Mouse (Mus musculus): ENCODE data around the gene Tnni1.
A peak's percentile ranks its signal among the peaks of the same experiment; 100 is the strongest.

Tnni1 gene

DNA sequence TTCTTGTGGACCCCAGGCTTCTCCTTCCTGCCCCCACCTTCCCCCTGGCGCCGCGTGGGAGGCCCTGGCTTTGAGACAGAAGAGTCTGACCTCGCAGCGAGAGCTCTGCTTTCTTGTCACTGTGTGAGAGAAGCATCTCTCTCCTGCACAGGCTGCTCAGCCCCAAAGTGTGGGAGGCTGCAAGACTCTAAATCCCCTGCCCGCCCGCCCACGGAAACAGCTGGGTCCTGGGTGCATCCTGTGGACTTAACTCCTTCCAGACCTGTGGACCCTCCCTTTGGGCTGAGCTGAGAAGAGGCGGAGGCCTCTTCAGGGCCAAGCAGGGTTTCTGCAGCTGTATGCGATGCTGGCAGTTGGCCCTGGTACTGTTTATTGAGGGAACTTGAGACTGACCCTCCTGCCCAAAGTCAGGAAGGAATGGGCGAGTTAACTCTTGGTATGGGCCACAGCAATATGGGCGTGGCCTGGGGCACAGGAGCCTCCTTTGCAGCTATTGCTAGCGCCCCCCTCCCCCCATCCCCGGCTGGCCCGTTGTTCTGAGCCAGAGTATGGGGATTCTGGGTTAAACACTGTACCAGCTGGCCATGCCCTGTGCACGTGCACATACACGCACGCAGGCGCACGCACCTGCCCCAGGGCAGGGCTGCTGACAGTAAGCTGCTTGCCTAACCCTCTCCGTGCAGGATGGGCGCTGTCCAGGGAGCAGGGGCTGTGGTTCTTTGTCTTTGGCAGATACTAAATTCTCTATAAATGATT lies at the start of gene Tnni1:
Gene Tnni1 (plus strand): TSS at position 655 of the 756 bp plus-strand sequence.
- DNase-seq (ENCODE audit: low spot score in 2 of 2) = no peak

DNA sequence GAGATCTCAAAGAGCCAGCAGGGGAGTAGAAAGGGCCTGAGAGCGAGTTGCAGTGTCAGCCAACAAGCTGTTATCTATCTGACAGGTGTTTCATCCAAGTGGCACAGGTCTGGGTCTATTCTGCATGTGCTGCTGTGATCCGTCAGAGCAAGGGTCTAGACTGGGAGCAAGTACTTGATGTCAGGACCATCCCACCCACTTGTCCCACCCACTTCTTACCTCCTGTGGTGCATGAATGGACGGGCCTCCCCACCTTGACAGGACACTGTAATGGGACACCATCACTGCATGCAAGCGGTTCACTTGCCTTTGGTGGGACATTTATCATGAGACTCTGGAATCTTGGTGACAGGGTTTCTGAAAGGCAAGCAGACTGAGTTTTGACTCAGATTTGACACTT lies 49.4 kb upstream of the Tnni1 start:
- DNase-seq (ENCODE audit: low spot score in 2 of 2) = no peak

DNA sequence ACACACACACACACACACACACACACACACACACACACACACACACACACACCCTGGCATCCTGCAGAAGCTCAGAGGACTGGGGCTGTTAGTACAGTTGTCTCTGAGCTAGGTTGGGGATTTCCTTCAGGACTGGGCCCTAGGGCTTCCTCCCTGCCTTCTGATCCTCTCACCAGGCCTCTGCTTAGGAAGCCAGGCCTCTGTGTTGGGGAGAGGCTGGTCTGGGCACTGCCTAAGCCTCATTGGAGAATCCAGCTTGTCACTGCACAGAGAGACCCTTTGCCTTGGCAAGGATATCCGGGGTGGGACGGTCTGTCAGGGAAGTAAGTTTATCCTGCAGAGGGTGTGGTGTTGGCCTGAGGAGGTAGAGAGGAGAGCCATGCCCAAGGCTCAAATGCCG lies 48.9 kb upstream of the Tnni1 start:
- DNase-seq (ENCODE audit: low spot score in 2 of 2) = no peak

DNA sequence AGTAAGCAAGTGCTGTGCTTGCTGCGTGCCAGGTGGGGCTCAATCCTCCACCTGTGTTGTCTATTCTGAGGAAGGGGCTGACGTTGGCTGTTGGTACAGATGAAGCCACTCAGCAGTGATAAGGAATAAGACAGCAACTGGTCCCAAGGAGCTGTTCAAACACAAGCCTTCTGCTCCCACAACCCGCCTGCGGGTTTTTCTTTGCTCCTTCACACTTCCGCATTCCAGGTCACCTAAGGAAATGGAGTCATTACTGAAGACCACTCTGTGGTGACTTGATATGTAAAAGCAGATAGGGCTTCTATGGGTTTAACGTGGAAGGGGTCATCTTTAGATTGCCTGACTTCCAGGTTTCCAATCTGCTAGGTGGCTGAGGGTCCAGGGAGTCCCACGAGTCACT lies 47.8 kb upstream of the Tnni1 start:
- DNase-seq (ENCODE audit: low spot score in 2 of 2) = no peak

DNA sequence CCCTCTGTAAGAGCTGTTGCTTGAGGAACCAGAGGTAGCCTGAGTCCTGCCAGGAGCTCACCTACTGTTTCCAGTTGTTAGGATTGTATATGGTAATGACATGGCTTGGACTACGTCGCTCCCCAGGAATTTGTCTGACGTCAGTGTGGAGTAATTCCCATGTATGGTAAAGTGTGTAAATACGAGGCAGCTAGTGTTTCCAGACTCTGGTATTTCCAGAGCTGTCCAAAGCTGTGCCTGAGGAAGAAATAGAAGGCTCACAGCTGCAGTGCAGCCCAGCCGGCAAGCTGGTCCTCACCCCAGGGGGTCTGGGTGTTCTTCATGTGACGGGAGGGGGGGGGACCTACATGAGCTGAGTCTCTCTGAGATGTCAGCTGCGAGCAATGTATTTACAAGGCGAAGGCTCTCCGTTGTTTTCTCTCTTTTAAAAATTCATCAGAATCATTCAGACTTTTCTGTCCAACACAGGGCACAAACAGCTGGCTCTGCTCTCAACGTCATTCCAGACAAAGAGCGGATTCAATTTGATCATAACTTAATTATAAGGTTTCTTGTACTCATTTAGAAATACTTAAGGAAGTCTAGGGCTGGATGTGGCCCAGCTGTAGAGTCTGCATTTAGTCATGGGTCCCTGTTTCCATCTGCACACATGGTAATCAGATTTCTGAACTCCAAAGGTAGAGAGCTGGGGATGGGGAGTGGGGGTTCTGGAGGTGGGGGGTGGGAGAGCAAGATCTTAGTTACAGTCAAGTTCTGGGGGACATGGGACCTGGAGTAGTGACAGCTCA lies 47.1 kb upstream of the Tnni1 start:
- no peak for DNase-seq (ENCODE audit: low spot score in 2 of 2)

DNA sequence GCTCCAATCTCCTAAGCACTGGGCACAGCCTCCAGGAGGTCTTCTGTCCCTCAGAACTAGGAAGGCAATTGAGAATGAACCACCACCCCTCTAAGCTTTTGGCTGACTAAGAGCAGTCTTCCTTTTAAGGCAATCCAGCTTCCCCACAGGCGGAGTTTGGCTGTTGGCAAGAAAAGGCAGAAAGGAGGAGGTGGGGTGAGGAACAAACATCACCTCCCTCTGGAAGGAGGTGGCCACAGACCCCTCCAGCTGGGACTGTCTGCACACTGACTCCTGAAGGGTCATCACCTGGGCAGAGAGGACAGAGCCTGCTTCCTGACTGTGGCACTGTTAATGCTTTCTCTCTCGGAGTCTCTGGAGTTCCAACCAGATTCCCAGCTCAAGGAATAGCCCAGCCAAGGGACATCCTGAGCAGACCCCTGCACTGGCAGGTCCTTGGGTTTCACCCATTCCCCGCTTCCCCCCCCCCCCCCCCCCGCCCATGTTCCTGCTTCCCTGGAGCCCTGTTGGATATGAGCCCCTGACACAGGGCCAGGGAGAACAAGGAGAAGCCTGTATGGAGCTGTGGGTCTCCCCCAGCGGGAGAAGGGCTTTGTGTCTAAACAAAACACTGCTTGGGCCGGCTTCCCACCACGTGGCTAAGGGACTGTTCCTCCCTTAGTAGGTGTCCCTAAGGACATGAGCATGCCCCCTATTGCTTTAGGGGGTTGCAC lies 44.9 kb upstream of the Tnni1 start:
- no peak for DNase-seq (ENCODE audit: low spot score in 2 of 2)

DNA sequence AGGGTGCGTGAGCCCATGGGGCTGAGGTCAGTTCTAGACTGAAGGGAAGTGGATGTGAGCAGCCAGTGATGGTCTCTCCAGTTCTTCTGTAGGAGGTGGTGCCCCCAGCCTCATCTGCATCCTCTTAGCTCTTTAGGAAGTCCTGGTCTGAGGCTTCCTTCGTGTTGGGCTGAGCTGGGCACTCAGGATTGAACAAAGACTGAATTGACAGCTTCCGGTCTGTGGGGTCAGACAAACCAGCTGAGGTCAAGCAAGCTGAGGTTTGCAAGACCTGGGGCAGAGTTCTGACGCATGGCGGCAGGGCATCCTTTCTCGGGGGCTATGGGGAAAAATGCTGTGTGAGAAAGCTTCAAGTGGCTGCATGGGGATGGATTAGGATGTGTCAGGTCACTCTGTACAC lies 43.8 kb upstream of the Tnni1 start:
- DNase-seq (ENCODE audit: low spot score in 2 of 2) = no peak

DNA sequence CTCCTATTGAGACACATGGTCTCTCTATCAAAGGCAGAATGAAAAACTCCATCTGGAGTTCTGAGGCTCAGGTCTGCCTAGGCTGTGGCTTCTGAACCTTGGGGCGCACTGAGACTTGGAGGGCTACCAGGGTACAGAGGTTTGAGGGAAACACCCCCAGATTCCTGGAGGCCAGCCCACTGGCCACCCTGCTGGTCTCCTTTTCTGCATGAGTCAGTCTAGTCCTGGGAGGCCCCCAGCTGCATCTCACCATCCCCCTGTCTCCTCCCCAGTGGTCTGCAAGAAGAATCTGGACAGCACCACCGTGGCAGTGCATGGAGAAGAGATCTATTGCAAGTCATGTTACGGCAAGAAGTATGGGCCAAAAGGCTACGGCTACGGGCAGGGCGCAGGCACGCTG lies 34.2 kb upstream of the Tnni1 start:
- no peak for DNase-seq (ENCODE audit: low spot score in 2 of 2)

DNA sequence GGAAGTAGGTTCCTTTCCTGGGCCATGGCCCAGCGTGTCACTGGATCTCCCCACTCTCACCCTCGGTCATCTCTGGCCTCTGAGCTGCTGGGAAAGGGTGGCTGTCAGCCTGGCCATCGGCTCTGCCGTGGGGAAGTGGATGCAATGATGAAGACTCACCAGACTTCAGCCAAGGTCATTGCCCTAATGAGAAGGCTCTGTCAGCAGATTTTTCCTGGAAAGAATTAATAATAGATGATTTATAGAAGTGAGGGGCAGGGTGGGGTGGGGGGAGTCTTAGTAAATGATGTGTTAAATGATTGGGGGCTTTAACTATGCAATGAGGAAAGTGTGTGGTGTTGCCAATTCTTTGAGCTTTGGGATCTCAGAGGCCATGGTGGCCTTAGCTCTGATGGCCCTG lies 33.0 kb upstream of the Tnni1 start:
- no peak for DNase-seq (ENCODE audit: low spot score in 2 of 2)

DNA sequence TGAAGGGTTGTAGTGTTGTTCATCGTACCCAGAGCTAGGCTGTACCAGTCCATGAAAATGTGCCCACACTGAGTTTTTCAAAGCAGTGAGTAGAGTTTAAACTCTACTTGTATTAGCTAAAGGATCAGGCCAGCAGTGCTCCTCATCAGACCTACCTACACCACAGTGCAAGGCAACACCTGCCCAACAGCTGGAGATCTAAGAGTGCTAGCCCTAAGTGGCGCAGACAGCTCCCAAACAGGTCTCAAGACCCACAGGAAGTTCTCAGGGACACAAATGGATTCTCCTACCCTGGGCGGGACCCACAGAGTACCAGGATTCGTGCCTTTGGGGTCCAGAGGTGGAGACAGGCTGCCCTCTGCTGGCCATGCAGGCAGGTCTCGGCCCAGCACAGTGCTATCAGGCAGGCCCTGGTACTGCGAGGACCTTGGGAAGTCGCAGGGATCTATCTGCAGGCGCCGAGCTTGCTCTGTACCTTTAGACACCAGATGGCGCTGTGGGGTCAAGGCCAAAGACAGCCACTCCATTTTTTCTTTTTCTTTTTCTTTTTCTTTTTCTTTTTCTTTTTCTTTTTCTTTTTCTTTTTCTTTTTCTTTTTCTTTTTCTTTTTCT lies 26.4 kb upstream of the Tnni1 start:
- peak; percentile 60 to 81 for DNase-seq (ENCODE audit: low spot score in 2 of 2)

DNA sequence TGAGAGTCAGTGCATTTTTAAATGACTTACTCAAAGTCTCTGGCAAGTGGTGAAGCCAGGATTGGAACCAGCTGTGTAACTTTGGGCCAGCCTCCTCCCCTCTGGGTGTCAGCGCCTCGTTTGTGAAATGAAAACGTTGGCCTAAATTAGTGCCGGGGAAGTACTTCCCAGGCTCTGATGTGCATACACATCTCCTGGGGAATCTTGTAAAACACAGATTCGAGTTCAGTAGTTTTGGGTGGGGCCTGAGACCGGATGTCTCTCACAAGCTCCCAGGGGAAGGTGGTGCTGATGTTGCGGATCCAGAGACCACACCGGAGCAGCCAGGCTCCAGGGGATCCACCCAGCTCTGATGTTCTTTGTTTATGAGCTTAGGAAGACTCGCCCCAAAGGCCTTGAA lies 23.9 kb upstream of the Tnni1 start:
- DNase-seq (ENCODE audit: low spot score in 2 of 2) = no peak

DNA sequence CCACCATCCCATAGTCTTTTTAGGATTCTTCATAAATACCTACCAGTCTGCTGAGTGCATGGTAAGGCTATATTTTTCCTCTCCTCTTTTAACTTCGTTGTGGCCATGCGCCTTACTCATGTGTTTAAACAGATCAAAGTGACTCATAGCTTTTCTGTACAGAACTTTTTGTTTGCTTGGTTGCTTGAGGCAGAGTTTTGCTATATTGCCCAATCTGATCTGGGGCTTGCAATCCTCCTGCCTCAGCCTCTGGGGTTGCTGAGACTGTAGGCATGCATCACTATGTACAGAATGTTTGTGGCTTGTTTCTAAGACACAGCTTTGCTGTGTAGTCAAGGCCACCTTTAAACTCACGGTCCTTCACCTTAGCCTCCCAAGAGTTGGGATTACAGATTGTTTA lies 23.3 kb upstream of the Tnni1 start:
- DNase-seq (ENCODE audit: low spot score in 2 of 2) = no peak

DNA sequence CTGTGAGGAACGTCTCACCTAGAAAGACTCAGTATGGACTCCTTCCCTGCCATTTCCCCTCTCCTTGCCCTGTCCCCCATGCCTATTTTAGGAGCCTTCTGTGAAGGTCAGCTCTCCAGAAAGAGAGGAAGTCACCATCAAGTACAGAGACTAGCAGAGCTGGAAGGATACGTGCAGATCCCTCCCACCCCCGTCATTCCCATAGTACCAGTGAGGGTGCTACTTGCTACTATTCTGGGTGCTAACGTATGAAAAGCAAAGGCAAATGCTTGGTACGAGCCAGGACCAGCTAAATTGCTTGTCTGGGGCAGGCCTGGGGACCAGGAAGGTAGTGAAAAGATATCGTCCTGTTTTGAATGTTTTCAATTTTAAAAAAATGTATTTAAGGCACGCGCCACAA lies 21.9 kb upstream of the Tnni1 start:
- no peak for DNase-seq (ENCODE audit: low spot score in 2 of 2)

DNA sequence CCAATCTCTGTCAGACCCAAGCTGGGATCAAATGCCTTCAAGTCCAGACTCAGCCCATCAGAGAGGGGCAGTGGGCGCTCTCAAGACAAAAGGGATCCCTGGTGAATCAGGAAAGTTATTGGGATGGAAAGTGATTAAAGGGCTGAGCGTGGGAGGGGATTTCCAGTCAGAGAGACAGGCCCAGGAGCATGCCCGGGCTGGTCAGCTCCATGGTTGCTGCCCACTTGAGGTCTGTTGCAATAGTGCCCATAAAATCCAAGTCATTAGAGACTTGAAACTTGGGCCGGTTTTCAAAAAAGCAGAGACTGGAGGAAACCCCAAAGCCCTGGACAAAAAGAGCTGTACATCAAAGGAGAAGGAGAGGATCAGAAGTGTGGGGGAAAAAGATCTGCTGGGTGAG lies 19.5 kb upstream of the Tnni1 start:
- DNase-seq (ENCODE audit: low spot score in 2 of 2) = no peak

DNA sequence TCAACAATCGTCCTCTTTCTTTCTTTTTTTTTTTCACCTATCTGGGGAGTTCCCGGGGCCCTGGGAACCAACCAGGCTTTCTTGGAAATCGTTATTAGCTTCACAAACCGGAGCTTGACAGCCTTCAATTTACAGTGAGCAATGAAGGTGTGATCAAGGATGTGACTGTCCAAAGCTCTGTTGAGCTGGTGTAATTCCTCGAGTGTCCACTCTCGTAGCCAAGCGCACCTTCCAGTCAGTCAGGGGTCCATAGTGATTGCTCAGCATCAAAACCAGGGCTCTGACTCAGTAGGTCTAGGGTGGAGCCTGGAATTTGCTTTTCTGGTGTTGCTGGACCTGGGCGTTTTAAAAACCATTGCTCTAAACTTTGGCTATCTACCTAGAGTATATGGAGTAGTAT lies 19.0 kb upstream of the Tnni1 start:
- no peak for DNase-seq (ENCODE audit: low spot score in 2 of 2)

DNA sequence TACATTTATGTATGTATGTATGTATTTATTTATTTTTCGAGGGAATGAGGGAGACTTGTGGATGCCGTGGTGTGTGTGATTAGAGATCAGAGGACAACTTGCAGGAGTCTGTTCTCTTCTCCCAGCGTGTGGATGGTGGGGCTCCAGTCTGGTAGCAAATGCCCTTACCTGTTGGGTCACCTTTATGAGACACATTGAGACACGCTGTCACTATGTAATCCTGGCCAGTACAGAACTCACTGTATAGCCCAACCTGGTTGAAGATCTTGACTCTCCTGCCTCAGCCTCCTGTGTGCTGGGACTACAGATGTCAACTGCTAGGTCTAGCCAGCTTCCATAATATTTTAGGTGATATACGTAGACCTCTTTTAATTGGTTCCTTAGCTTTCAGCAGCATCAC lies 17.5 kb upstream of the Tnni1 start:
- DNase-seq (ENCODE audit: low spot score in 2 of 2) = no peak

DNA sequence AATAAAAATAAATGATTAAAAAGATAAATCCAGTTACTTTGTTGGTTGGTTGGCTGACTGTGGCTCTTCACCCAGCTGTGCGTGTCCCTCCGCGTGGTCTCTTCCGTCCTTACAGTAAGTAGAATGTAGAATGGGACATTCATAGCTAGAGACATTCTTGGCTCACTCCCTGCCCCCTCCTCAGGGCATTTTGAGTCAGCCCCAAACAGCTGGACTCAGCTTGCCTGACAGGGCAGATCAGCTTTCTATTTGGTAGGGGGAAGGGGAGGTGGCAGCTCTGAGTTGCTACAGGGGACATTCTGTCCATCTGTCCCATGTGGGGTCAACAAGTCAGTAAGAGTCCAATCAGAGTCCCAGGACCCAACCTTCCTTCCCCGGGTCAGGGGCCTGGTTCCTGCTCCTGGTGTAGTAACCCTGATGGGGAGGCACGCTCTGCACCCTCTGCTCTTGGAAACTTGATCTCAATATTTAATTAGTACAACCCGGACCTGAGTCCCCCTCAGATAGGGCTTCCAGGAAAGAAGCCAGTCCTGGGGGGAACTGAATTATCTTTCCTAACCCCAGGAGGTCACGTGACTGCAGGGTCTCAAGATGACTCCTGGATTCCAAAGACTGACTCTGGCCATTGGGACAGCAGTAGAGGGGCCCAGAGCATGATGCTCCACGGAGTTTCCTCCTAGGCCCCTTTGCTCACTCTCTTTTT lies 15.6 kb upstream of the Tnni1 start:
- no peak for DNase-seq (ENCODE audit: low spot score in 2 of 2)

DNA sequence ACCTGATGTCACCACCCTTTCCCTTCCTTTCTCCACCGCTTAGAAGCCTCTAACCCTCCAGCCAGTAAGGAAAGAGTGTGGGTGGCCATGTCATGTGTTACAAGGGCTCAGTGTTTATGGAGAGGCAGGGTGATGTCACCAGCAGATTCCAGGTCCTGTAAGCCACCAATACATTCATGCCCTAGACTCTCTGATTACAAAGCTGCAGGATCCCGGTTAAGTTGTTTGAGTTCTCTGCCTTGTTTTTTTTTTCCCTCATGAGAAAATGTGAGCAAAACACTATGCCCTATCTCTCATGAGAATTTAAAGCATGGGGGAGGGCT lies 15.1 kb upstream of the Tnni1 start:
- DNase-seq (ENCODE audit: low spot score in 2 of 2) = no peak

DNA sequence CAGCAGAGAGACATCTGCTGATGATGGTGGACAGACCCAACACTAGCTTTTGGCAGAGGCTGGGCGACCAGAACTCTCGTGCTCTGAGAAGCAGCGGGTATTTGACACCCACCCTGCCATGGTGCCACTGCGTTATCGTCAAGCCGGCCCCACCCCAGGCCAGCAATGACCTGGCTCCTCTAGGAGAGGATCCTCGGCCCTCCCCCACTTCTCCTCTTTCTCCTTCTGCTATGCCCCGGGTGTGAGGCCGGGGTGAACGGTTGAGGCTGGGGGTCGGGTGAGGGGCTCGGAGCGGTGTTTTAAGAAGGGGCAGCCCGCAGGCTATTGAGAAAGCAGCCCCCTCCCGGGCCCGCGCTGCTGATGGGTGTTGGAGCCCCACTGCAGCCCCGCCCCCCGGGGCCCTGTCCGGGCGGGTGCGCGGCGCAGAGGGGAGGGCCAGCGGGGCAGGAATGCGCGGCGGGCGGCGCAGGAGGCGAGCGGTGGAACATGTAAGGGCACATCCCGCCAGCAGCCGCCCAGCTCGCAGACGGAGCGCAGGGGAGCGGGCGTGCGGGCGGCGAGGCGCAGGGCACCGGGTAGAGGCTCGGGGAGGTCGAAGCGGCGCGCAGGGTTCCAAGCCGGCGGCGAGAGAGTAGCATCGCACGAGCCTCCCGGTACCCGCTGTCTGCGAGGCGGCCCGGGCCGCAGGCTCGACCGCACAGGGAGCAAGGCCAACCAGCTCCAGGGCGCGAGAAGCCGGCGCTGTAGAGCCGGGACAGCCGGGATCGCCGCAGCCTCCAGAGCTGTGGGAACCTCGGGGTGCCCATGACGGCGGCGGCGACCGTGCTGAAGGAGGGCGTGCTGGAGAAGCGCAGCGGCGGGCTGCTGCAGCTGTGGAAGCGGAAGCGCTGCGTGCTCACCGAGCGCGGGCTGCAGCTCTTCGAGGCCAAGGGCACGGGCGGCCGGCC lies 13.3 kb upstream of the Tnni1 start, which contains the start of gene Phlda3:
Gene Phlda3 (plus strand): TSS at position 475 of the 947 bp plus-strand sequence.
- peak in 1 of 2 experiments; percentile 17 for DNase-seq (ENCODE audit: low spot score in 2 of 2)

DNA sequence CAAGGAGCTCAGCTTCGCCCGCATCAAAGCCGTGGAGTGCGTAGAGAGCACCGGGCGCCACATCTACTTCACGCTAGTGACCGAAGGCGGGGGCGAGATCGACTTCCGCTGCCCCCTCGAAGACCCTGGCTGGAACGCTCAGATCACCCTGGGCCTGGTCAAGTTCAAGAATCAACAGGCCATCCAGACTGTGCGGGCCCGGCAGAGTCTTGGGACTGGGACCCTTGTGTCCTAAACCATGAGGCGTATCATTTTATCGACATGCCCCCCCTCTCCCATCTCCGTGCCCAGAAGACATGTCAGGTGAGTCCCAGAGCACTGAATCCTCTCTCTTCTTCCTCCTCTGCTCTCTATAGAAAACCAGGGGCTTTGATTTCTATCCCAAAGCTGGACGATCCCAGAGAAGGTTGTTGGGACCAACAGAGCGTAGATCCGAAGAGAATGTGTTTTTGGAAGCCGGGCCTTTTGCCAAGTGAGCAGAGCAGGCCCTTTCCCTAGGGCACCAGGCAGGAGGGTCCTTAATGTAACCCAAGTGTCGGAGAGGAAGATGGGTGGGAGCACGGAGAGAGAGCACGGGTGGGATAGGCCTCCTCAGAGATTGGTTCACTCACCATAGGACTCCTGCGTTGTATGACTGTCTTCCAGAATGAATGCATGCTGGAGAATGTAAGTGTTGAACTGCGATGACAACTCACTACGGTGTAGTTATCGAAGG lies 12.5 kb upstream of the Tnni1 start:
- DNase-seq (ENCODE audit: low spot score in 2 of 2) = no peak

All from spleen, postnatal 14 days (tissue).